Comparison of ENCODE assay signal across 30 mouse cellular contexts in genomic region chr11:95093077-95093476, GRCm38 (mm10). TPM values are rescaled to one million over a fixed set of nuclear protein-coding genes. Genes with fewer than 3 reads are reported as not detected.
"Had no signal": no experiment of that assay in that cellular context is flagged by ENCODE, and none has a peak within 500 bp of the region (broad histone marks: within the 10 kb centered on the region; RNA-seq: fewer than 3 reads in every experiment).

No protein-coding gene starts in this region.

- H3K4me3 ChIP-seq: limb, embryonic 12.5 days; limb, embryonic 15.5 days; liver, embryonic 15.5 days; megakaryocyte, embryonic 14.5 days; midbrain, embryonic 10.5 days; midbrain, embryonic 13.5 days; myocyte; neural tube, embryonic 13.5 days; stomach, embryonic 15.5 days had no signal

- H3K36me3 ChIP-seq: limb, embryonic 12.5 days; limb, embryonic 15.5 days; liver, embryonic 15.5 days; midbrain, embryonic 10.5 days; midbrain, embryonic 13.5 days; neural tube, embryonic 13.5 days; stomach, embryonic 15.5 days had no signal

- H3K9ac ChIP-seq: limb, embryonic 12.5 days; limb, embryonic 15.5 days; liver, embryonic 15.5 days; lung, embryonic 14.5 days; midbrain, embryonic 13.5 days; neural tube, embryonic 13.5 days; stomach, embryonic 15.5 days had no signal

- H3K9me3 ChIP-seq: limb, embryonic 12.5 days; limb, embryonic 15.5 days; liver, embryonic 15.5 days; midbrain, embryonic 10.5 days; midbrain, embryonic 13.5 days; neural tube, embryonic 13.5 days; stomach, embryonic 15.5 days had no signal

- H3K27me3 ChIP-seq: limb, embryonic 12.5 days; limb, embryonic 15.5 days; liver, embryonic 15.5 days; midbrain, embryonic 13.5 days; neural tube, embryonic 13.5 days; stomach, embryonic 15.5 days had no signal

- H3K4me2 ChIP-seq: limb, embryonic 12.5 days; limb, embryonic 15.5 days; liver, embryonic 11.5 days; liver, embryonic 15.5 days; lung, embryonic 14.5 days; midbrain, embryonic 13.5 days; neural tube, embryonic 13.5 days; stomach, embryonic 15.5 days had no signal

- DNase-seq: kidney, adult 18-20 months; kidney, adult 9 months; kidney, postnatal 14 days; kidney, postnatal 4 days; left cerebral cortex, postnatal 4 days; lung, embryonic 14.5 days; lung, postnatal 10 days; lung, postnatal 36 days; right cerebral cortex, adult 18-20 months; right cerebral cortex, postnatal 14 days; right cerebral cortex, postnatal 4 days; thymus, adult 18-20 months; thymus, postnatal 36 days had no signal

- H3K27ac ChIP-seq: limb, embryonic 12.5 days; limb, embryonic 15.5 days; liver, embryonic 15.5 days; midbrain, embryonic 10.5 days; midbrain, embryonic 13.5 days; neural tube, embryonic 13.5 days; stomach, embryonic 15.5 days had no signal

- ATAC-seq: midbrain, embryonic 13.5 days; midbrain, embryonic 16.5 days had no signal

RNA-seq across cellular contexts. Expression of gene Dlx3, which starts 26.8 kb away (rescaled TPM):
- total RNA-seq: layer of hippocampus, adult 18-20 months; layer of hippocampus, postnatal 14 days; left cerebral cortex, postnatal 14 days; left cerebral cortex, postnatal 4 days; monocyte, adult 5-6 weeks; neutrophil, adult 5-6 weeks had no signal

RNA-seq across cellular contexts. Expression of gene Dlx4, which starts 53.0 kb away (rescaled TPM):
- total RNA-seq: layer of hippocampus, postnatal 14 days; left cerebral cortex, postnatal 14 days; monocyte, adult 5-6 weeks; neutrophil, adult 5-6 weeks had no signal
- polyA plus RNA-seq: kidney, embryonic 16.5 days; midbrain, embryonic 13.5 days; neural tube, embryonic 13.5 days had no signal
